Mouse (Mus musculus) neutrophil, adult 5-6 weeks (primary cell): Measurements from ENCODE around the gene Grb2. TPM values are rescaled to one million over a fixed set of nuclear protein-coding genes. Genes with fewer than 3 reads are reported as not detected.

ENCODE experiments used
- ATAC-seq: fragments of 151-379, 151-347 bp; 2 replicates; pipeline ENCODE4 v1.8.0; 2017; ENCODE audit warnings: mild to moderate bottlenecking, moderate TSS enrichment; ENCODE audit not compliant: insufficient number of reproducible peaks, poor library complexity, low FRiP score, severe bottlenecking; ENCODE audit errors: extremely low read depth
- total RNA-seq: library from RNA; stranded (forward); fragments of 200-1000 nt; gene quantifications from 2 replicates; pipeline ENCODE4 v1.2.3, GENCODE M21; 2017

Grb2 gene
- total RNA-seq, 1 experiment from 2014 or later, result 71.5 TPM

- no peak for ATAC-seq
These were observed 74.3 kb downstream of the Grb2 start for GRCm38 (mm10) chr11:115634109-115634508.

- no peak for ATAC-seq
These were observed 75.5 kb downstream of the Grb2 start for GRCm38 (mm10) chr11:115632862-115633261.

GRCm38 (mm10) chr11:115632247-115632646 is 76.2 kb downstream of the Grb2 start:
- ATAC-seq, result no peak

GRCm38 (mm10) chr11:115631505-115631890 is 76.9 kb downstream of the Grb2 start:
- ATAC-seq, result no peak

- peak; percentile 74 for ATAC-seq
These were observed 77.6 kb downstream of the Grb2 start for GRCm38 (mm10) chr11:115630532-115631504.

GRCm38 (mm10) chr11:115629734-115630531 is 78.5 kb downstream of the Grb2 start:
- ATAC-seq, result no peak

GRCm38 (mm10) chr11:115628465-115629101 is 79.8 kb downstream of the Grb2 start:
- no peak for ATAC-seq

- peak; percentile 91 for ATAC-seq
These were observed 80.5 kb downstream of the Grb2 start, which contains the start of gene Slc25a19 for GRCm38 (mm10) chr11:115627705-115628464. TSS of gene Slc25a19 (minus strand) at chr11:115628295.

GRCm38 (mm10) chr11:115626824-115627616 is 81.4 kb downstream of the Grb2 start:
- ATAC-seq, result no peak

- ATAC-seq, result no peak
These were observed 82.5 kb downstream of the Grb2 start for GRCm38 (mm10) chr11:115625877-115626276.

- no peak for ATAC-seq
These were observed 84.8 kb downstream of the Grb2 start for GRCm38 (mm10) chr11:115623487-115624070.

- ATAC-seq, result no peak
These were observed 88.4 kb downstream of the Grb2 start for GRCm38 (mm10) chr11:115619949-115620348.

GRCm38 (mm10) chr11:115618732-115619516 is 89.5 kb downstream of the Grb2 start:
- ATAC-seq, result no peak

GRCm38 (mm10) chr11:115618001-115618400 is 90.4 kb downstream of the Grb2 start:
- ATAC-seq, result no peak

- ATAC-seq, result no peak
These were observed 91.5 kb downstream of the Grb2 start for GRCm38 (mm10) chr11:115616893-115617292.

GRCm38 (mm10) chr11:115616371-115616770 is 92.0 kb downstream of the Grb2 start:
- ATAC-seq, result no peak

GRCm38 (mm10) chr11:115615875-115616274 is 92.5 kb downstream of the Grb2 start:
- no peak for ATAC-seq
